In the genomic region with DNA sequence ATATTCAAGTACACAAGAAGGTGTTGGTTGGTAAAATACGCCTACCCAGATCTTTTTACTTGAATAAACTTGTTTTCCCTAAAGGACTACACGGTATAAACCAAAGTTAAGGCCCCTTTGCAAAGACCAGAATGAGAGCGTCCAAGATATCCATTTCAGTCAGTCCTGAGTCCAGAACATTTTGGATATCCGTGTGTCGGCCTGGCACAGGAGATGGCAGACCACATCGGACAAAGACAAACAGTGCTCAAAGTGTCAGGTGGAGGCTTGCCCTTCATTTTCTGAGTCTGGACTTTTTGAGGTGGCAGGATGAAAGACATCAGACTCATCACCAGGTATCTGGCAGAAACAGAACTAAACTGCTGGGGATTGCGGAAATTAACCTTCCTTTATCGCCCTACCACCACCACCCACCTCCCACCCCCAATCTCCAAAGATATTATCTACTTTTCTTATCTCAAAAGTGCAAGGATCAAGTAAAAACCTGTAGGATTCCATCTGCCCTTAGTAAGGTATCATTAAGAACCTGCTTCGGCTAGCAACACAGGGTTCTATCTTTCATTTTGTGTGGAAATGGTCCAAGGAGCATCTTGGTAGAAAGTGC, we compare ENCODE assay signal across 8 mouse cellular contexts. TPM values are rescaled to one million over a fixed set of nuclear protein-coding genes. Genes with fewer than 3 reads are reported as not detected.
A peak's percentile ranks its signal among the peaks of the same experiment; 100 is the strongest.
DNase-seq lines count a peak whose midpoint lies in the region; ATAC-seq and TF ChIP-seq lines count a peak whose summit lies in the region.

No protein-coding gene starts in this region.

- peak overlapping the region; percentile 67 for H3K4me2 ChIP-seq in forebrain, postnatal 0 days (ENCODE audit: low read depth)
- peak overlapping the region; percentile 83 for H3K4me2 ChIP-seq in liver, embryonic 16.5 days (ENCODE audit: low read depth, low read length)

- no peak for TF ChIP-seq EP300 in heart, adult 2 months (IDR thresholded peaks at IDR 0.05; ENCODE audit: insufficient read depth, low read depth, low read length)

- 48% methylated on average over 9 of the region's 9 CpGs for WGBS in heart, adult 2 months
- 38% methylated on average over 9 of the region's 9 CpGs for WGBS in forebrain, postnatal 0 days
- WGBS in liver, embryonic 16.5 days (ENCODE audit: insufficient replicate concordance): 16% methylated on average over 9 of the region's 9 CpGs

- no peak overlapping the region for H3K9ac ChIP-seq in heart, adult 2 months (ENCODE audit: low read depth, low read length)
- no peak overlapping the region for H3K9ac ChIP-seq in forebrain, postnatal 0 days
- peak overlapping the region; percentile 95 for H3K9ac ChIP-seq in liver, embryonic 16.5 days (ENCODE audit: low read depth, low read length)

- no peak for TF ChIP-seq POLR2A in heart, adult 2 months (IDR thresholded peaks at IDR 0.05; ENCODE audit: insufficient read depth, low read depth, low read length)

- no peak for TF ChIP-seq CTCF in heart, adult 2 months (IDR thresholded peaks at IDR 0.05)
- TF ChIP-seq CTCF in E14TG2a.4 (conservative IDR thresholded peaks at IDR 0.05; ENCODE audit: low read length): no peak
- TF ChIP-seq CTCF in forebrain, postnatal 0 days (IDR thresholded peaks at IDR 0.05; ENCODE audit: low read depth): no peak

- no peaks in the 10 kb centered on the region; the same call in 1 of the 2 replicates for H3K79me2 ChIP-seq in heart, adult 2 months (replicated peaks; ENCODE audit: control insufficient read depth, insufficient read depth, low read length)

- H3K4me3 ChIP-seq in heart, adult 2 months: peak overlapping the region; percentile 81
- H3K4me3 ChIP-seq in E14TG2a.4 (replicated peaks; ENCODE audit: low read length): peak overlapping the region; percentile 89
- H3K4me3 ChIP-seq in forebrain, postnatal 0 days (ENCODE audit: low read depth, low read length): peak overlapping the region; percentile 93
- peak overlapping the region; percentile 99 for H3K4me3 ChIP-seq in liver, embryonic 16.5 days (ENCODE audit: low read depth, low read length)

- peaks cover 24% of the 10 kb centered on the region for H3K36me3 ChIP-seq in heart, adult 2 months (ENCODE audit: control insufficient read depth, insufficient read depth, low read length)
- H3K36me3 ChIP-seq in E14TG2a.4 (ENCODE audit: insufficient read depth, low read length): peaks cover 37% of the 10 kb centered on the region
- no peaks in the 10 kb centered on the region for H3K36me3 ChIP-seq in forebrain, postnatal 0 days (ENCODE audit: insufficient read depth)
- peaks cover 3% of the 10 kb centered on the region; the same call in 1 of the 2 replicates for H3K36me3 ChIP-seq in liver, embryonic 16.5 days (ENCODE audit: control insufficient read depth, insufficient read depth)

- 0 out of 2 replicates have a peak, but pooled peaks cover 5% of the 10 kb centered on the region for H3K9me3 ChIP-seq in E14TG2a.4 (ENCODE audit: low read length)
- H3K9me3 ChIP-seq in forebrain, postnatal 0 days (ENCODE audit: low read length): no peaks in the 10 kb centered on the region
- H3K9me3 ChIP-seq in liver, embryonic 16.5 days (replicated peaks; ENCODE audit: control insufficient read depth, low read length): no peaks in the 10 kb centered on the region

- peaks cover 18% of the 10 kb centered on the region for H3K4me1 ChIP-seq in heart, adult 2 months (ENCODE audit: control insufficient read depth, insufficient read depth, low read length)
- peaks cover 63% of the 10 kb centered on the region for H3K4me1 ChIP-seq in E14TG2a.4 (replicated peaks; ENCODE audit: low read depth, low read length)
- H3K4me1 ChIP-seq in forebrain, postnatal 0 days (ENCODE audit: insufficient read depth): peaks cover 28% of the 10 kb centered on the region; the same call in 1 of the 2 replicates
- peaks cover 40% of the 10 kb centered on the region for H3K4me1 ChIP-seq in liver, embryonic 16.5 days (ENCODE audit: control insufficient read depth, low read depth, low read length)

- no peaks in the 10 kb centered on the region for H3K27me3 ChIP-seq in heart, adult 2 months (ENCODE audit: control insufficient read depth, insufficient read depth, low read length)
- H3K27me3 ChIP-seq in E14TG2a.4 (ENCODE audit: insufficient read depth, low read length): no peaks in the 10 kb centered on the region
- H3K27me3 ChIP-seq in forebrain, postnatal 0 days (ENCODE audit: insufficient read depth, low read length): no peaks in the 10 kb centered on the region
- H3K27me3 ChIP-seq in liver, embryonic 16.5 days (ENCODE audit: control insufficient read depth, insufficient read depth, low read depth, low read length): no peaks in the 10 kb centered on the region

- DNase-seq in heart, adult 2 months: no peak
- no peak for DNase-seq in heart, postnatal 14 days
- DNase-seq in forebrain, postnatal 0 days: no peak
- DNase-seq in urinary bladder, postnatal 10 days (ENCODE audit: low spot score): no peak
- no peak for DNase-seq in embryo, embryonic 9.5 days (ENCODE audit: extremely low spot score)
- DNase-seq in adrenal gland, adult 8-10 months: no peak

- ATAC-seq in forebrain, postnatal 0 days: no peak
- ATAC-seq in liver, embryonic 16.5 days (ENCODE audit: low read depth): 0 out of 2 replicates have a peak, but pooled peaks have one; percentile 0

- peak overlapping the region; percentile 73 for H3K27ac ChIP-seq in heart, adult 2 months
- no peak overlapping the region for H3K27ac ChIP-seq in forebrain, postnatal 0 days (ENCODE audit: low read depth, low read length)
- peak overlapping the region; percentile 98 for H3K27ac ChIP-seq in liver, embryonic 16.5 days (ENCODE audit: low read length)

- intact Hi-C loops in heart, adult 2 months (cut with DNase I): no loop called here
- intact Hi-C loops in heart, postnatal 14 days (cut with DNase I): no loop called here

RNA-seq across cellular contexts. Expression of gene Ybx3, which starts 1.8 kb away (rescaled TPM):
- 100 to 1,000 TPM; 246 to 262 TPM for total RNA-seq in heart, adult 2 months (2021)
- 72.1 and 87.2 TPM in 2 replicates for polyA plus RNA-seq in heart, adult 2 months (2012; rRNA removed)
- total RNA-seq in heart, postnatal 14 days (2021): 100 to 1,000 TPM; 210 to 214 TPM
- 89.3 and 116 TPM in 2 replicates for total RNA-seq in forebrain, postnatal 0 days (2014; rRNA removed)
- polyA plus RNA-seq in forebrain, postnatal 0 days (2015; fragmentation: Nextera tagmentation; extraction: Ambion mirVana): 36.2 and 37.3 TPM in 2 replicates
- polyA plus RNA-seq in liver, embryonic 16.5 days (2015; fragmentation: Nextera tagmentation; extraction: Ambion mirVana): 40.9 and 41.7 TPM in 2 replicates
- total RNA-seq in adrenal gland, adult 8-10 months (2022): 100 to 1,000 TPM in 3 of 4 experiments, 10 to 100 TPM in 1; 88.8 to 159 (median 120) TPM

RNA-seq across cellular contexts. Expression of gene Styk1, which starts 33.1 kb away (rescaled TPM):
- total RNA-seq in heart, adult 2 months (2021): under 1 TPM; 0.08 to 0.09 TPM
- polyA plus RNA-seq in heart, adult 2 months (2012; rRNA removed): 0.12 and 0.23 TPM in 2 replicates
- under 1 TPM; 0.17 to 0.32 TPM for total RNA-seq in heart, postnatal 14 days (2021)
- 7.1 and 10.5 TPM in 2 replicates for total RNA-seq in forebrain, postnatal 0 days (2014; rRNA removed)
- 4.5 and 6.3 TPM in 2 replicates for polyA plus RNA-seq in forebrain, postnatal 0 days (2015; fragmentation: Nextera tagmentation; extraction: Ambion mirVana)
- 0.72 and 1.1 TPM in 2 replicates for polyA plus RNA-seq in liver, embryonic 16.5 days (2015; fragmentation: Nextera tagmentation; extraction: Ambion mirVana)
- 1 to 10 TPM in 2 of 4 experiments, under 1 TPM in 2; 0.28 to 1.1 (median 0.95) TPM for total RNA-seq in adrenal gland, adult 8-10 months (2022)
